Mouse (Mus musculus): ENCODE results near the gene Hes6.

GRCm38 (mm10) chr1:91460564-91460963 is 46.7 kb upstream of the Hes6 start:
- no peak for TF ChIP-seq CTCF (IDR thresholded peaks at IDR 0.05; ENCODE audit: control insufficient read depth, insufficient read depth, insufficient replicate concordance, low read depth, low read length)
- no peak for TF ChIP-seq POLR2A (IDR thresholded peaks at IDR 0.05; ENCODE audit: control insufficient read depth, low read depth, low read length)
